ENCODE assay signal across 24 mouse cellular contexts in the genomic region with DNA sequence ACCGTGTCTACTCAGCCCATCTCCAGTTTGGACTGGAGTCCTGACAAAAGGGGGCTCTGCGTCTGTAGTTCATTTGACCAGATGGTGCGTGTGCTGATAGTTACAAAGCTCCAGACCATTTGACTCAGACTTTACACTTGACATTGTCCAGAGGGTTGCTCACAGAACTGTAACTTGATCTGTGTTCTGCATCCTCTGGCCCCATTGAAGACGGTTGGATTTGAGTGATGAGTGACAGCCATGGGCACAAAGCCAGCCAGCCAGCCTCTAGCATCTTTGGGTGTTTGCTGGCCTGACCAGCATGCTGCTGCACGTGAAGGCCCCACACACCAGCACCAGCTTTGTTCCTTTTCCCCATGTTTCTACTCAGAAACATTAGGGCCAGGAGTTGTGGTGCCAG. TPM values are rescaled to one million over a fixed set of nuclear protein-coding genes. Genes with fewer than 3 reads are reported as not detected.
A peak's percentile ranks its signal among the peaks of the same experiment; 100 is the strongest.
DNase-seq lines count a peak whose midpoint lies in the region; ATAC-seq lines count a peak whose summit lies in the region.
"Had no signal": no experiment of that assay in that cellular context is flagged by ENCODE, and none has a peak within 500 bp of the region (broad histone marks: within the 10 kb centered on the region; RNA-seq: fewer than 3 reads in every experiment).

No protein-coding gene starts in this region.

- H3K27ac ChIP-seq in heart, embryonic 11.5 days (ENCODE audit: low read depth, low read length): 0 out of 2 replicates have a peak overlapping the region, but pooled peaks have one; percentile 46
- no peak overlapping the region for H3K27ac ChIP-seq in embryonic facial prominence, embryonic 10.5 days (replicated peaks)
- H3K27ac ChIP-seq: forebrain, embryonic 10.5 days; hindbrain, embryonic 14.5 days; midbrain, embryonic 12.5 days had no signal

- H3K9ac ChIP-seq in heart, embryonic 11.5 days (ENCODE audit: low read depth, low read length): no peak overlapping the region
- H3K9ac ChIP-seq: forebrain, postnatal 0 days; hindbrain, embryonic 14.5 days; midbrain, embryonic 12.5 days had no signal

- H3K9me3 ChIP-seq in heart, embryonic 11.5 days (replicated peaks; ENCODE audit: control insufficient read depth, low read length): no peaks in the 10 kb centered on the region
- H3K9me3 ChIP-seq in embryonic facial prominence, embryonic 10.5 days: no peaks in the 10 kb centered on the region
- H3K9me3 ChIP-seq: forebrain, embryonic 10.5 days; G1E; midbrain, embryonic 12.5 days had no signal

- 34% methylated on average over 5 of the region's 5 CpGs for WGBS in heart, embryonic 11.5 days (ENCODE audit: insufficient replicate concordance)
- 82% methylated on average over 5 of the region's 5 CpGs for WGBS in embryonic facial prominence, embryonic 10.5 days

- ATAC-seq in heart, embryonic 11.5 days (replicated peaks; ENCODE audit: insufficient number of reproducible peaks, low FRiP score, low TSS enrichment): peak; percentile 79
- ATAC-seq: activated CD4-positive, CD25-positive, alpha-beta regulatory T cell, adult 4 months; forebrain, postnatal 0 days; inflammation-experienced regulatory T-cells, adult 6 months had no signal

- intact Hi-C loops in heart, postnatal 36 days (cut with DNase I): no loop called here
- intact Hi-C loops in left cerebral cortex, postnatal 10 days (cut with DNase I): no loop called here

- peaks cover 14% of the 10 kb centered on the region for H3K4me1 ChIP-seq in heart, embryonic 11.5 days (ENCODE audit: control insufficient read depth, insufficient read depth, low read length)
- H3K4me1 ChIP-seq in embryonic facial prominence, embryonic 10.5 days: no peaks in the 10 kb centered on the region
- H3K4me1 ChIP-seq: forebrain, embryonic 10.5 days; midbrain, embryonic 12.5 days had no signal

- no peaks in the 10 kb centered on the region for H3K27me3 ChIP-seq in heart, embryonic 11.5 days (ENCODE audit: control insufficient read depth, insufficient read depth, low read length)
- H3K27me3 ChIP-seq in embryonic facial prominence, embryonic 10.5 days (replicated peaks; ENCODE audit: low read depth, poor library complexity, severe bottlenecking): no peaks in the 10 kb centered on the region
- H3K27me3 ChIP-seq: CH12.LX; midbrain, embryonic 12.5 days had no signal

- H3K4me3 ChIP-seq in heart, embryonic 11.5 days (ENCODE audit: low read depth, low read length): no peak overlapping the region
- H3K4me3 ChIP-seq in embryonic facial prominence, embryonic 10.5 days: no peak overlapping the region
- H3K4me3 ChIP-seq: forebrain, embryonic 10.5 days; midbrain, embryonic 12.5 days had no signal

- DNase-seq in heart, postnatal 36 days: no peak
- peak; percentile 91 for DNase-seq in MN1 (ENCODE audit: low spot score)
- peak; percentile 12 for DNase-seq in embryonic facial prominence, embryonic 10.5 days (ENCODE audit: low spot score)
- DNase-seq in mesoderm, embryonic 11.5 days (ENCODE audit: low read depth, low spot score): peak; percentile 4
- DNase-seq in left cerebral cortex, postnatal 10 days (ENCODE audit: extremely low spot score in 1 of 2, low spot score in 2 of 2): no peak
- no peak for DNase-seq in adrenal gland, postnatal 25 days
- DNase-seq: adrenal gland, adult 8-10 months; B cell, adult 2 months; cerebellum, adult 18-20 months; cerebellum, postnatal 14 days; forebrain, postnatal 0 days; gastrocnemius, postnatal 14 days; kidney, adult 8-10 months; kidney, postnatal 10 days; lung, postnatal 14 days; thymus, adult 2 months had no signal

- H3K36me3 ChIP-seq in heart, embryonic 11.5 days (ENCODE audit: control insufficient read depth, insufficient read depth, low read length): no peaks in the 10 kb centered on the region; the same call in none of the 2 replicates
- H3K36me3 ChIP-seq in embryonic facial prominence, embryonic 10.5 days (replicated peaks): peaks cover 46% of the 10 kb centered on the region

- peak overlapping the region; percentile 31 for H3K4me2 ChIP-seq in heart, embryonic 11.5 days
- H3K4me2 ChIP-seq: hindbrain, embryonic 14.5 days; midbrain, embryonic 12.5 days had no signal

RNA-seq across cellular contexts. Expression of gene Pno1, which starts 21.4 kb away (rescaled TPM):
- 73.9 and 81.7 TPM in 2 replicates for polyA plus RNA-seq in heart, embryonic 11.5 days (2014; fragmentation: Nextera tagmentation; extraction: Ambion mirVana)
- total RNA-seq in heart, postnatal 36 days (2021): 10 to 100 TPM; 32.9 to 34.7 TPM
- 118 and 128 TPM in 2 replicates for polyA plus RNA-seq in embryonic facial prominence, embryonic 10.5 days (2016; fragmentation: Nextera tagmentation; extraction: Ambion mirVana)
- 10 to 100 TPM; 30.9 to 35.5 TPM for total RNA-seq in left cerebral cortex, postnatal 10 days (2021)
- total RNA-seq in adrenal gland, postnatal 25 days (2021): 45.3 and 49.9 TPM in 2 replicates

RNA-seq across cellular contexts. Expression of gene C1d, which starts 24.6 kb away (rescaled TPM):
- polyA plus RNA-seq in heart, embryonic 11.5 days (2014; fragmentation: Nextera tagmentation; extraction: Ambion mirVana): 74.3 and 83.7 TPM in 2 replicates
- 10 to 100 TPM; 35.2 to 35.6 TPM for total RNA-seq in heart, postnatal 36 days (2021)
- polyA plus RNA-seq in embryonic facial prominence, embryonic 10.5 days (2016; fragmentation: Nextera tagmentation; extraction: Ambion mirVana): 110 and 113 TPM in 2 replicates
- total RNA-seq in left cerebral cortex, postnatal 10 days (2021): 10 to 100 TPM; 63.4 to 67.1 TPM
- 63.4 and 64.5 TPM in 2 replicates for total RNA-seq in adrenal gland, postnatal 25 days (2021)

RNA-seq across cellular contexts. Expression of gene Wdr92, which starts 50.9 kb away (rescaled TPM):
- 21.9 and 24.2 TPM in 2 replicates for polyA plus RNA-seq in heart, embryonic 11.5 days (2014; fragmentation: Nextera tagmentation; extraction: Ambion mirVana)
- 10 to 100 TPM in 1 of 2 experiments, 1 to 10 TPM in 1; 9.8 to 11.8 TPM for total RNA-seq in heart, postnatal 36 days (2021)
- 29.5 and 30.1 TPM in 2 replicates for polyA plus RNA-seq in embryonic facial prominence, embryonic 10.5 days (2016; fragmentation: Nextera tagmentation; extraction: Ambion mirVana)
- 1 to 10 TPM; 5.1 to 6.0 TPM for total RNA-seq in left cerebral cortex, postnatal 10 days (2021)
- 16.7 and 19.8 TPM in 2 replicates for total RNA-seq in adrenal gland, postnatal 25 days (2021)

Comparison
In these comparisons a context has a peak if more than half of its experiments do, and no peak if none do; other contexts are left out.
1. DNase-seq: peak in MN1 (single experiment), embryonic facial prominence, embryonic 10.5 days (single experiment) and mesoderm, embryonic 11.5 days (single experiment); none in heart, postnatal 36 days (0 of 2), left cerebral cortex, postnatal 10 days (0 of 2) and adrenal gland, postnatal 25 days (single experiment).